Mouse (Mus musculus): Measurements from ENCODE around the gene Zkscan17. TPM values are rescaled to one million over a fixed set of nuclear protein-coding genes. Genes with fewer than 3 reads are reported as not detected.

The Zkscan17 gene
- polyA plus RNA-seq (2015; fragmentation: Illumina TruSeq; extraction: RNeasy Lipid Tissue Mini Kit (QIAGEN cat#74804); ENCODE audit: insufficient read depth, low replicate concordance), result 11.7 TPM

DNA sequence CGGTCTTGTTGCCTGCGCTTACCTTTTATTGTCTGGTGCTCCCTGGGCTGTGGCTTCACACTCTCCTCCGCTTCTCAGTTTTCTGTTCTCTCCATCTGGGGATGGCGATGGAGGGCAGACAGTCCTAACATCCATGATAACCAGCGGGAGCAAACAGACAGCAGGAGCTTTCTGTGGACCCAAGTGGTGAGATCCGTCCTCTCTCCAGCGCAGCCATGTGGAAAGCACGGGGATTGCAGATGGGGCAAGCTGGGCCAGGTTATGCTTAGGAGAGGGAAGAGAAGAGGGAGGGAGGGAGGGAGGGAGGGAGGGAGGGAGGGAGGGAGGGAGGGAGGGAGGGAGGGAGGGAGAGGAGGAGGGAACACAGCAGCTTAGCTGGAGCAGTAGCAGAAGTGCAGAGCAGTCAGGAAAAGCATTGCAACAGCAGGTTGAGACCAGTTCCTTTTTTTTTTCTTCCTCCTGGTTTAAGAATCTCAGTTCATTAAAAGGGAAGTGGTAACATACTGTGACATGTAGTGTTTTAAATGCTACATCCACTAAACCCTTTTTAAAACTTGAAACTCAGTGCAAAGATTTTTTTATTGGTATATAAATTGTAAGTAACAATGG lies at the start of gene Zkscan17:
Gene Zkscan17 (minus strand): TSS at position 280 of the 609 bp plus-strand sequence.

DNA sequence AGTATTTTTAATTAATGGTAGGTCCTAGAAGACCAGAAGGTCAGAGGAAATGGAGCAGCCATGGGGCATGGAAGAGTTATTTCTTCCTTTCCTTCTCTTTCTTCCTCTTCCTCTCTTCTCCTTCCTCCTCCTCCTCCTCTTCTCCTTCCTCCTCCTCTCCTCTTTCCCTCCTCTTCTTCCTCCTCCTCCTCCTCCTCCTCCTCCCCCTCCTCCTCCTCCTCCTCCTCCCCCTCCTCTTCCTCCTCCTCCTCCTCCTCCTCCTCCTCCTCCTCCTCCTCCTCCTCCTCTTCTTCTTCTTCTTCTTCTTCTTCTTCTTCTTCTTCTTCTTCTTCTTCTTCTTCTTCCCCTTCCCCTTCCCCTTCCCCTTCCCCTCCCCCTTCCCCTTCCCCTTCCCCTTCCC lies 49.6 kb upstream of the Zkscan17 start, which contains the start of gene Olfr222:
Gene Olfr222 (minus strand): TSS at position 101 of the 400 bp plus-strand sequence.

DNA sequence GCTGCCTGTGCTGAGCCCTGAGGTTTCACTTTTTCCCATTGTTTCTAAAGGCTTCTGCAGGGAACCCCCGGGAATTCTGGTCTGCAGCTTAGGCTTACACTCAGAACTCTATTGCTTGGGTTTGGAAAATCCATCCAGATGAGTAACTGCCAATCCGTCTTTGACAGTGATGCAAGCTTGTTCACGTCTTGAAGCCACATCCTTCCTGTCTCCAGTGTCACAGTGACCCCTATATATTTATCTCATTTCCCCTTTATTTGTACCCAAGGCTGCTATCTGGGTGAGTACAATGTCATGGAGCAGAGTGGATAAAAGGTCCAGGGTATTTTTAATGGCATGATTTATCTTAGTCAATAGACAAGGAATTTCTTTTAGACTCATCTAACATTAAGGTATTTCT lies 14.8 kb upstream of the Zkscan17 start, which contains the start of gene Nlrp3:
Gene Nlrp3 (plus strand): TSS at position 245 of the 400 bp plus-strand sequence.

DNA sequence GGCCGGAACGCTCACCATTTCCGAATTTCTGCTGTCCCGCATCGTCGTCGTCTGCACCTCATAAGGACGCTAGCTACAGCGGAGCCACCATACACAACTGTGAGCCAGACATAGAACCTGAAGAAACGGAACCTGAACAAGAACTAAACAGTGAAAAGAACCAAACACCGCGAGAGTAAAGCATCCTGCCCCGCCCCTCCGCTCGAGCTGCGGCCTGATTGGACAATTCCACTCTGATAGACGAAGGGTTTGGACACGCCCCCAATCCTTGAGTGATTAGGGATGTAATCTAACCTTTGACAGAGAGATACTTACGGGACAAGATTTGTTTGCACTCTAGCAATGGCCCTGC lies 54.2 kb downstream of the Zkscan17 start, which contains the start of gene Zfp867:
Gene Zfp867 (minus strand): TSS at position 149 of the 352 bp plus-strand sequence.

DNA sequence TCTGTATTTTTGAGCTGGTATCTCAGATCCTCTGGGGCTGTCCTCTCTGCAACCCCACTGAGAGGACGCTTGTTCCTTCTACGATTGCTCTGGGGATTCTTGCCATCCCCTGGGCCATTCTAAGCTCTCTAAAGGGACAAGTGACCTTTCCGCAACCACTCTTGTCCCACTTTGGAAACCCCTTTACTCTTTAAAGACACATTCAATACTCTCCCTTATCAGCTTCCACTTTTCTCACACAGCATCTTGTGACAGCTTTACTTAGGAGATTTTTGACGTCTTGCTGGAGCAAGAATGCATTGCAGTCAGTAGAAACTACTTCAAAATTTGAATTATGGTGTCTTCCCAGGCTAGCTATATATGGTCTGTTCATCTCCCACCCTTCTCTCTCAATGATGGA lies 75.5 kb downstream of the Zkscan17 start, which contains the start of gene Snap47:
Gene Snap47 (minus strand): TSS at position 101 of the 400 bp plus-strand sequence.

DNA sequence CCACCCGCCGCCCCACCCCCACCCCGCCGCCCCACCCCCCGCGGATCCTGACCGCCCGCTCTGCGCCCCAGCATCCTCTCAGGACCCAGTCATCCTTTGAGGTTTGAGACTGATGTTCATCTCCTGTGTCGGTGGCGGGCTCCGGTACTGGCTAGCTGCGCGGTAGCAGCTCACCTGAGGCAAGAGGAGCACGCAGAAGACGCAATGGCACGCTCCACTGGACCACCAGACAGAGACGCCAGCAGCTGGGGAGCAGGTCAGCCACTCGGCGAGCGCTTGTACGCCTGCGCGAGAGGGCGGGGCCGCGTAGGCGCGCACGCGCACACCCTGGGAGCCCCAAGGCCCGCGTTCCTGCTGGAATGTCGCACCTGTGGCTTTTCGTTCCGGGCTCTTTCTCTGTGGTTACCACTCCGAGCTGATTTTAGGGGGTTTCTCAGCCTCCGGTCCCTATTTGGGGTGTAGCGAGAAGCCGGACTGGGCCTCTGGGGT lies 76.8 kb downstream of the Zkscan17 start, which contains the start of gene Jmjd4:
Gene Jmjd4 (plus strand): TSS at position 305 of the 489 bp plus-strand sequence.

Other genes starting within 250 kb of the Zkscan17 start
- gene Wnt3a, start 236.0 kb downstream of the Zkscan17 start, polyA plus RNA-seq (2015; fragmentation: Illumina TruSeq; extraction: RNeasy Lipid Tissue Mini Kit (QIAGEN cat#74804); ENCODE audit: insufficient read depth, low replicate concordance), result not detected
- 0.19 TPM for gene Wnt9a, start 219.8 kb downstream of the Zkscan17 start, polyA plus RNA-seq (2015; fragmentation: Illumina TruSeq; extraction: RNeasy Lipid Tissue Mini Kit (QIAGEN cat#74804); ENCODE audit: insufficient read depth, low replicate concordance)
- gene Prss38, start 151.1 kb downstream of the Zkscan17 start, polyA plus RNA-seq (2015; fragmentation: Illumina TruSeq; extraction: RNeasy Lipid Tissue Mini Kit (QIAGEN cat#74804); ENCODE audit: insufficient read depth, low replicate concordance), result not detected
- gene Jmjd4, start 76.7 kb downstream of the Zkscan17 start, polyA plus RNA-seq (2015; fragmentation: Illumina TruSeq; extraction: RNeasy Lipid Tissue Mini Kit (QIAGEN cat#74804); ENCODE audit: insufficient read depth, low replicate concordance), result 12.7 TPM
- 13.3 TPM for gene Snap47, start 75.6 kb downstream of the Zkscan17 start, polyA plus RNA-seq (2015; fragmentation: Illumina TruSeq; extraction: RNeasy Lipid Tissue Mini Kit (QIAGEN cat#74804); ENCODE audit: insufficient read depth, low replicate concordance)
- 5.3 TPM for gene Zfp867, start 54.3 kb downstream of the Zkscan17 start, polyA plus RNA-seq (2015; fragmentation: Illumina TruSeq; extraction: RNeasy Lipid Tissue Mini Kit (QIAGEN cat#74804); ENCODE audit: insufficient read depth, low replicate concordance)
- gene Nlrp3, start 14.8 kb upstream of the Zkscan17 start, polyA plus RNA-seq (2015; fragmentation: Illumina TruSeq; extraction: RNeasy Lipid Tissue Mini Kit (QIAGEN cat#74804); ENCODE audit: insufficient read depth, low replicate concordance), result 7.6 TPM
- not detected for gene Olfr222, start 49.5 kb upstream of the Zkscan17 start, polyA plus RNA-seq (2015; fragmentation: Illumina TruSeq; extraction: RNeasy Lipid Tissue Mini Kit (QIAGEN cat#74804); ENCODE audit: insufficient read depth, low replicate concordance)
- not detected for gene Olfr223, start 66.5 kb upstream of the Zkscan17 start, polyA plus RNA-seq (2015; fragmentation: Illumina TruSeq; extraction: RNeasy Lipid Tissue Mini Kit (QIAGEN cat#74804); ENCODE audit: insufficient read depth, low replicate concordance)
- gene Mprip, start 134.6 kb upstream of the Zkscan17 start, polyA plus RNA-seq (2015; fragmentation: Illumina TruSeq; extraction: RNeasy Lipid Tissue Mini Kit (QIAGEN cat#74804); ENCODE audit: insufficient read depth, low replicate concordance), result 90.7 TPM